Comparison of ENCODE assay signal across 10 mouse cellular contexts in genomic region chr19:55700569-55701282, GRCm38 (mm10). TPM values are rescaled to one million over a fixed set of nuclear protein-coding genes. Genes with fewer than 3 reads are reported as not detected.
A peak's percentile ranks its signal among the peaks of the same experiment; 100 is the strongest.
DNase-seq lines count a peak whose midpoint lies in the region; ATAC-seq and TF ChIP-seq lines count a peak whose summit lies in the region.
"Had no signal": no experiment of that assay in that cellular context is flagged by ENCODE, and none has a peak within 500 bp of the region (broad histone marks: within the 10 kb centered on the region; RNA-seq: fewer than 3 reads in every experiment).

No protein-coding gene starts in this region.

- DNase-seq in kidney, postnatal 10 days = peak; percentile 55
- DNase-seq in lung, postnatal 14 days = peak; percentile 7
- no peak for DNase-seq in cerebellum, postnatal 25 days
- no peak for DNase-seq in forebrain, postnatal 0 days
- DNase-seq in hindbrain, embryonic 10.5 days (ENCODE audit: low spot score) = no peak

- WGBS in heart, embryonic 13.5 days = 19% methylated on average over 11 of the region's 11 CpGs
- 76% methylated on average over 11 of the region's 11 CpGs for WGBS in forebrain, embryonic 12.5 days
- 76% methylated on average over 11 of the region's 11 CpGs for WGBS in forebrain, postnatal 0 days
- WGBS in hindbrain, embryonic 10.5 days = 57% methylated on average over 11 of the region's 11 CpGs

- H3K9ac ChIP-seq in ES-Bruce4 (ENCODE audit: low read depth, poor library complexity, severe bottlenecking) = no peak overlapping the region
- H3K9ac ChIP-seq in heart, embryonic 13.5 days = peak overlapping the region; percentile 52
- no peak overlapping the region for H3K9ac ChIP-seq in forebrain, embryonic 12.5 days
- no peak overlapping the region for H3K9ac ChIP-seq in forebrain, postnatal 0 days

- H3K27me3 ChIP-seq in ES-Bruce4 (ENCODE audit: control insufficient read depth, insufficient read depth, low read length, poor library complexity, severe bottlenecking) = no peaks in the 10 kb centered on the region
- H3K27me3 ChIP-seq in heart, embryonic 13.5 days (replicated peaks) = peaks cover 30% of the 10 kb centered on the region
- H3K27me3 ChIP-seq in forebrain, embryonic 12.5 days = peaks cover 40% of the 10 kb centered on the region
- H3K27me3 ChIP-seq in forebrain, postnatal 0 days (ENCODE audit: insufficient read depth, low read length) = no peaks in the 10 kb centered on the region
- H3K27me3 ChIP-seq in hindbrain, embryonic 10.5 days (ENCODE audit: insufficient read depth, poor library complexity, severe bottlenecking) = peaks cover 36% of the 10 kb centered on the region

- peak overlapping the region; percentile 62 for H3K4me2 ChIP-seq in heart, embryonic 13.5 days
- H3K4me2 ChIP-seq in forebrain, embryonic 12.5 days = no peak overlapping the region
- no peak overlapping the region for H3K4me2 ChIP-seq in forebrain, postnatal 0 days (ENCODE audit: low read depth)

- H3K4me3 ChIP-seq in ES-Bruce4 (ENCODE audit: low read depth, low read length) = no peak overlapping the region
- peak overlapping the region; percentile 14 for H3K4me3 ChIP-seq in heart, embryonic 13.5 days
- H3K4me3 ChIP-seq in forebrain, embryonic 12.5 days (replicated peaks) = no peak overlapping the region
- H3K4me3 ChIP-seq in forebrain, postnatal 0 days (ENCODE audit: low read depth, low read length) = no peak overlapping the region
- no peak overlapping the region for H3K4me3 ChIP-seq in hindbrain, embryonic 10.5 days
- H3K4me3 ChIP-seq: myocyte had no signal

- H3K36me3 ChIP-seq in ES-Bruce4 (ENCODE audit: control insufficient read depth, insufficient read depth, low read length, poor library complexity, severe bottlenecking) = no peaks in the 10 kb centered on the region
- no peaks in the 10 kb centered on the region for H3K36me3 ChIP-seq in heart, embryonic 13.5 days
- H3K36me3 ChIP-seq in forebrain, embryonic 12.5 days (replicated peaks) = no peaks in the 10 kb centered on the region
- H3K36me3 ChIP-seq in forebrain, postnatal 0 days (ENCODE audit: insufficient read depth) = no peaks in the 10 kb centered on the region
- no peaks in the 10 kb centered on the region for H3K36me3 ChIP-seq in hindbrain, embryonic 10.5 days

- no peak overlapping the region for H3K27ac ChIP-seq in ES-Bruce4 (ENCODE audit: insufficient read depth, low read length)
- H3K27ac ChIP-seq in heart, embryonic 13.5 days (replicated peaks) = no peak overlapping the region
- no peak overlapping the region for H3K27ac ChIP-seq in forebrain, embryonic 12.5 days
- no peak overlapping the region for H3K27ac ChIP-seq in forebrain, postnatal 0 days (ENCODE audit: low read depth, low read length)
- no peak overlapping the region for H3K27ac ChIP-seq in hindbrain, embryonic 10.5 days

- TF ChIP-seq POLR2A in ES-Bruce4 (IDR thresholded peaks at IDR 0.05; ENCODE audit: insufficient read depth, low read length) = no peak

- peak; percentile 26; the same call in 1 of the 2 replicates for TF ChIP-seq EP300 in ES-Bruce4 (IDR thresholded peaks at IDR 0.05; ENCODE audit: insufficient read depth, low read depth, low read length)

- no peaks in the 10 kb centered on the region for H3K9me3 ChIP-seq in ES-Bruce4 (replicated peaks; ENCODE audit: control insufficient read depth, insufficient read depth, low read length, poor library complexity, severe bottlenecking)
- H3K9me3 ChIP-seq in heart, embryonic 13.5 days = no peaks in the 10 kb centered on the region
- H3K9me3 ChIP-seq in forebrain, embryonic 12.5 days = no peaks in the 10 kb centered on the region
- H3K9me3 ChIP-seq in forebrain, postnatal 0 days (ENCODE audit: low read length) = no peaks in the 10 kb centered on the region
- no peaks in the 10 kb centered on the region for H3K9me3 ChIP-seq in hindbrain, embryonic 10.5 days

- ATAC-seq in heart, embryonic 13.5 days (ENCODE audit: extremely low read depth, insufficient number of reproducible peaks, low FRiP score, low TSS enrichment) = no peak
- no peak for ATAC-seq in forebrain, embryonic 12.5 days (ENCODE audit: low FRiP score)
- no peak for ATAC-seq in forebrain, postnatal 0 days
- ATAC-seq: forebrain, embryonic 14.5 days had no signal

- no peak for TF ChIP-seq CTCF in ES-Bruce4 (IDR thresholded peaks at IDR 0.05; ENCODE audit: low read depth, low read length)
- TF ChIP-seq CTCF in forebrain, postnatal 0 days (IDR thresholded peaks at IDR 0.05; ENCODE audit: low read depth) = no peak

- peaks cover 2% of the 10 kb centered on the region for H3K4me1 ChIP-seq in ES-Bruce4 (ENCODE audit: control insufficient read depth, insufficient read depth, low read length)
- peaks cover 16% of the 10 kb centered on the region for H3K4me1 ChIP-seq in heart, embryonic 13.5 days
- peaks cover 11% of the 10 kb centered on the region for H3K4me1 ChIP-seq in forebrain, embryonic 12.5 days
- no peaks in the 10 kb centered on the region for H3K4me1 ChIP-seq in forebrain, postnatal 0 days (ENCODE audit: insufficient read depth)
- H3K4me1 ChIP-seq in hindbrain, embryonic 10.5 days (replicated peaks) = peaks cover 10% of the 10 kb centered on the region; the same call in 1 of the 2 replicates

RNA-seq across cellular contexts. Expression of gene Tcf7l2, which starts 40.9 kb away (rescaled TPM):
- polyA plus RNA-seq in ES-Bruce4 (2011; ENCODE audit: insufficient read depth, insufficient read length, low read depth, missing spikeins) = 23.8 and 29.0 TPM in 2 replicates
- polyA plus RNA-seq in heart, embryonic 13.5 days (2015; fragmentation: Nextera tagmentation; extraction: Ambion mirVana) = 42.6 and 43.8 TPM in 2 replicates
- 212 and 220 TPM in 2 replicates for polyA plus RNA-seq in forebrain, embryonic 12.5 days (2016; fragmentation: Nextera tagmentation; extraction: Ambion mirVana)
- total RNA-seq in forebrain, postnatal 0 days (2014; rRNA removed) = 10.8 and 17.7 TPM in 2 replicates
- 113 and 282 TPM in 2 replicates for polyA plus RNA-seq in forebrain, postnatal 0 days (2015; fragmentation: Nextera tagmentation; extraction: Ambion mirVana)
- 58.6 and 61.0 TPM in 2 replicates for polyA plus RNA-seq in hindbrain, embryonic 10.5 days (2016; fragmentation: Nextera tagmentation; extraction: Ambion mirVana)

Comparison
In these comparisons a context has a peak if more than half of its experiments do, and no peak if none do; other contexts are left out.
1. DNase-seq: peak in kidney, postnatal 10 days (single experiment) and lung, postnatal 14 days (single experiment); none in cerebellum, postnatal 25 days (0 of 2), forebrain, postnatal 0 days (single experiment) and hindbrain, embryonic 10.5 days (single experiment).